Mouse (Mus musculus) frontal cortex, postnatal 10 days (tissue): Measurements from ENCODE around the gene 7420426K07Rik.
A peak's percentile ranks its signal among the peaks of the same experiment; 100 is the strongest.

Source experiments
- DNase-seq, 2 experiments: peaks; one replicate each; pipeline ENCODE4 v3.0.0; 2022; ENCODE audit warnings: low spot score in 2 of 2, mixed read lengths in 1 of 2

Gene 7420426K07Rik

DNA sequence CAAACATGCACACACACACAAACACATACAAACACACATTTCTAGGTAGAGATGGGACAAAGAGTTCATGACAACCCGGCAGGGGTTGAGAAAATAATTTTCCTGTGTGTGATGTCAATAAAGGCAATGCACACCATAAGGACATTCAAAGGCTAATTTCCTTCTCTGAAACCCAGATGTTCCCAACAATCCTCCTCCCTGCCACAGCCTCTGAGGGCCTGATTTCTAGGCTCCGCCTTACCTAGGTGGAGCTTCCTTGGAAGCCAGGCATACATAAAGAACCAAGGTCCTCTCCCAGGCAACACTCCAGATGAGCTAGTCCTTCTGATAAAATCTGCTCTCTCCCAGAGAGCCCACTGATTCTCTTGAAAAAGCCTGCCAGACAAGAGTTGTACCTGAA lies at the start of gene 7420426K07Rik:
TSS of gene 7420426K07Rik (plus strand) at position 301 of the 400 bp plus-strand sequence.
- no peak for DNase-seq

DNA sequence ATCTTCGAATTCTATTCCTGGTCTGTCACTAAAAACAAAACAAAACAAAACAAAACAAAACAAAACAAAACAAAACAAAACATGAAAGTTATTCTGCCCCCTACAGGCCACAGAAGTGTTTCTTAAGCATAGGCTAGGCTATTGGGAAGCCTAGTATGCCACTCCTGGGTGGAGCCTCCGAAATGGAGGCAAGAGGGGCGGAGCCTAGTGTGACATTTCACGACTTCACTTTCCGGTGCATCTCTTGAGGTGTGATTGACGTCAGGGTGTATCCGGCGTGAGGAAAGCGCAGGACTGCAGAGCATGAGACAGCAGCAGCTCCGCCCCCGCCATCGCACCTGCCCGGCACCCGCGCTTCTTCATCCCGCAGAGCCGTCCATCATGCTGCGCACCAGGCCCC lies 46.7 kb upstream of the 7420426K07Rik start, which contains the start of gene Prr23a2:
TSS of gene Prr23a2 (plus strand) at position 285 of the 400 bp plus-strand sequence.
- no peak for DNase-seq

DNA sequence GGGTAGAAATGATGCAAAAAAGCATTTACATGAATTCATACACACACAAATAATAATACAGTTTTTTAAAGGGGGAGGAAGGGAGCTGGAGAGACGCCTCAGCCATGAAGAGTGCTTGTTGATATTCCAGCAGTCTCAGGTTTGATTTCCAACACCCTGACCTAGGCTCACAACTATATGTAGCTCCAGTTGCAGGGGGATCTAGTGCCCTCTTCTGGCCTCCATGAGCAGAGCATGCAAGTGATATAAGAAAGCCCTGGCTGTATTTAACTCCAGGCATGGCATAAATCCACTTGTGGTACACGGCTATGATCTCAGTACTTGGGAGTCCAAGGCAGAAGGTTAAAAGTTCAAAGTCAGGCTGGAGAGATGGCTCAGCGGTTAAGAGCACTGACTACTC lies 39.5 kb upstream of the 7420426K07Rik start:
- DNase-seq, result no peak

DNA sequence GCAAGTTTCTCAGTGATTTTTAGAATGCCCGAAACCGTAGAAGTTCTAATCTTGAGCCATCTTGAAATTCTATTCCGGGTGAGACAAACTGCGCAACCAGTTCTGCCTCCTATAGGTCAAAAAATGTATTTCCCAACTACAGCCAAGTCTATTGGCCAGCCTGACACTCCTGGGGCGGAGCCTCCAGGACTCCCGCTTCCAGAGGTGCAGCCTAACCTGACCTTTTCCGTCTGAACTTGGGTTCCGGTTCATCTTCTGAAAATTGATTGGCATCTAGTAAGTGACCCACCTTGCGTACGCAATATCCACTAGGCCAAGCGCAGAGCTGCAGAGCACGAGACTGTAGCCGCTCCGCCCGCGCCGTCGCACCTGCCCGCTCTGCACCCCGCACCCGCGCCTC lies 38.3 kb upstream of the 7420426K07Rik start, which contains the start of gene Prr23a3:
TSS of gene Prr23a3 (plus strand) at position 197 of the 400 bp plus-strand sequence.
- DNase-seq, result no peak

DNA sequence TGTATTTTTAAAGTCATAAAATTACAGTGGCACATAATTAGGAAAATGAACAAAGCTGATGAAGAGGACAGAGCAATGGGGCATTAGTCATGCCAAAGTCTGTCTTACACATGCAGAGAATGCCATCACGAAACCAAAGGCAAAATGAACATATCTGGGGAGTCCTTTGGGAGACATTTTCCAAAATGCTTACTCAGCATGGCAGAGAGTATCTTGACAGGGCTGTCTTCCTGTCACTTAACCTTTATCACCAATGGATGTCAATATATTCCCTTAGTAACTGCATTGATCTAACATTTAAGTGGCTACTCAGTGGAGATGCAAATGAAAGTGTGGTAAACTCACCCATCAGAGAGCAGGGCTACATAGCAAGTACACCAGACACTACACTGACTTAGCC lies 1.4 kb upstream of the 7420426K07Rik start:
- DNase-seq, result no peak

DNA sequence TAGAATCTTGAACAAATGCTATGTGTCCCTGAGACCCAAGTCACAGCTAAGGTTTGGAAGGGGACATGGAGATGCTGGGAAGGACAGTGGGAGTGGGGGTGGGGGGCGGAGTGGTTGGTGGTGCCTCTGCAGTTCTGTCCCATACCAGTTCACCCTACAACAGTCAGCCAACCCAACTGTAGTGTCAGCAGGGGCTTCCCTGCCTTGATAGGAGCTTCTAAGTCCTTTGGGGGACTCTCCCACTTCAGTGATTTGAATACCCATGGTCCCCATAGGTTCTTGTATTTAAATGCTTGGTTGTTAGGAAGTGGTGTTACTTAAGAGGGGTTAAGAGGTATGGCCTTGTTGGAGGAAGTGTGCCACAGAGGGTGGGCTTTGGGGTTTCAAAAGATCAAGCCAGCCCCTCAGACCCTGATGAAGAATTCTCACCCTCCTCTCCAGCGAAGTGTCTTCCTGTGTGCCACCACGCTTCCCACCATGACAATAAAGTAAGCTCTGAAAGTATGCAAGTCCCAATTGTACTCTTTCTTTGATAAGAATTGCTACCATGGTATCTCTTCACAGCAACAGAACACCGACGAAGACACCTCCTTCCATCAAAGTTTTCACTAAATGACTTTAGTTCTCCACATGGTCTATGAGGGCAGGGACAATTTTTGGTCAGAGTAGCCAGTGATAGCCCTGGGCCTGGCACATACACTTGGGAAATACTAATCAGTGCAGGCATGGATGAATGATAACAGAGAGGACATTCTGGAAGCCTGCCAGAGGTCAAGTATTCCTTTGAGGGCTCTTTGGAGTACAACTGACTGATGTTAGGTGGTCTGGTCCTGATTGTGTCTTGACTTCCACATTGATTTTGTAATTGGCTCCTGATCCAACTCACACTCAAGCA lies 18.0 kb downstream of the 7420426K07Rik start:
- DNase-seq, result no peak

DNA sequence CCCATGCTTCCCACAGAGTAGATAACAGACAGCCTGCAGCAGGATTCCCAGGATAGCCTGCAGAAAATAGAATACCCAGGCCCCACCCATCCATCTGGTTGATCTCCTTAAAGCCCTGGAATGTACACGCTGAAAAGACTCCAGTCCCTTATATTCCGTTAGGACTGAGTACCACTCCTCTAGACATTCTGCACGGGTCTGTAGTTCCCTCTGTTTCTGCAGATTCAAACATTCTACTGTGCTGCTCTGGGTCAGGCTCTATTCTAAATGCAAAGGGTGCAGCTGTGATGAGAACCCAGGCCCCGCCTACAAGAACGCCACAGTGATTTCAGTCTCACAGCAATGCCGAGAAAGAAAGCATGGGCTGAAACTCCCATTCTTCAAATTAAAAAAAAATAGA lies 20.2 kb downstream of the 7420426K07Rik start:
- peak in 1 of 2 experiments; percentile 16 for DNase-seq

DNA sequence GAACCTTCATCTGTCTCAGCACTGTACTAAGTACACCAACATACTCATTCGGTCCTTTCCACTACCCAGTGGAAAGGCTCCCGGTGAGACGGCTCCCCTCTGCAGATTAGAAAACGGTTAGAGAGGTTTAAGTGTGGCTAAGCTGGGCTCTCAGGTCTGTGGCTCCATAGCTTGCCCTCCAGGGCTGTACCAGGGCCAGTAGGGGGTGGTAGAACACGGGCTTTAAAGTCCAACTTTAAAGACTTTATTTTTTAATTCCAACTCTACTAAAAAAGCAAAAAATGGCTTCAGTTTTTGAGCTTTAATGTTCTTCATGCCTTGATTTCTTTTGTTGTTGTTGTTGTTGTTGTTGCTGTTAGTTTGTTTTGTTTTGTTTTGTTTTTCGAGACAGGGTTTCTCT lies 21.3 kb downstream of the 7420426K07Rik start:
- no peak for DNase-seq

DNA sequence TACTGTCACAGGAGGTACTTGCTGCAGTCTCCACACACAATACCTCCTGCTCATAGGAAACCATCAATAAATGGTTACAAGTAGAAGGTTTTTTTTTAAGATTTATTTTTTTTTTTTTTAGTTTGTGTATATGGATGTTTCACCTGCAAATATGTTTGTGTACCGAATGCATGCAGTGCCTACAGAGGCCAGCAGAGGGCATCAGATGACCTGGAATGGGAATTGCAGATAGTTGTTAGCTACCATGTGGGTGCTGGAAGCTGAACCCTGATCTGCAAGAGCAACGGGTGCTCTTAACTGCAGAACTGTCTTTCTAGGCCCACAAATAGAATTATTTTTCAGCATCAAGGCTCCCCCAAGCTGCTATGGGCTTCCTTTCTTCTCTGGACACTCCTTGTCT lies 26.6 kb downstream of the 7420426K07Rik start:
- DNase-seq, result no peak

DNA sequence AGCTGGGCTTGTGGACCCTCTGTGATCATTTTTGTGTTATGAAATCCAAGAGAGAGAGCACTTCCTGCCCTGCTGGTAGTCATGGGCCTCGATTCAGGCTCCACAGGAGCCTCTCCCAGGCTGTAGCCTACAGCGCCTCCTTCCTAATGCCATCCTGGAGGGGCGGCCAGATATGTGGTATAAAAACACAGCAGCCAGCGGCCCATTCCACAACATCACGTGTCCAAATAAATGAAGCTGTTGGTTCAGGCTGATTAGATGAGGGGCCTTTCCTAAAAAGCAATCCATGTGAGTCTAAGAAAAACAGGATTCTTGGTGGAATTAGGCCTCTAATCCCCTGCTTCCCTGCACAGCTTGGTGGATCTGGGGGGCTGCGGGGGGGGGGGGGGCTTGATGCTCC lies 30.0 kb downstream of the 7420426K07Rik start:
- no peak for DNase-seq

DNA sequence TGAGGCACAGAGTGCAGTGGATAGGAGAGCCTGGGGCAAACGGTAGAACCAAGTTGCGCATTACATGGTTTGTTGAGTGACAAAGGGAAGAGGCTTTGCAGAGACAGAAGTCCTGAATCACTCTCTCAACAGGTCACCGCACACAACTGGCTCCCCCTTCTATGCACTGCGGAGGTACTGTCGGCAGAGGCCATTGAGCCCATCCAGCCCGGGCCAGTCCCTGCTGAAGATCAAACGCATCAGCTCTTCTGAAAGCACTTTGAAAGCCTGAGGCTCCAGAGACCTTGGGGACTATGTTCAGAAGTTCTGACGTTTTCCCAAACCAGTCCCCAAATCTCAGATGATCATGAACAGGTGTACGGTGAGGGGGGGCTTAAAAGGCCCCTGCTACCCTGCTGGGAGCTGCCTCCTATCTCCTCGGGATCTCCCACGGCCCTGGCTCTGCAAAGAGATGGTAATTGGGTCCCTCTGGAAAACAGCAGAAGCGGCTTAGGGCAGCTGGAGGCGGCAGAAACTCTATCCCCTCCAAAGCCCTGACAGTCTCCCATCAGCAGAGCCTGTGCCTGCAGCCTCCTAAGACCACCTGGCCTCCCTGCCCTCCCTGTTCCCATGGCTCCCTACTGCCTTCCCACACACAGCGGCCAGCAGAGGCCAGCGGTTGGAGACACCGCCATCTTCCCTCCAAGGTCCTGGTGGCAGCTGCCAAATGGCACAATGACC lies 32.4 kb downstream of the 7420426K07Rik start:
- DNase-seq, result no peak

DNA sequence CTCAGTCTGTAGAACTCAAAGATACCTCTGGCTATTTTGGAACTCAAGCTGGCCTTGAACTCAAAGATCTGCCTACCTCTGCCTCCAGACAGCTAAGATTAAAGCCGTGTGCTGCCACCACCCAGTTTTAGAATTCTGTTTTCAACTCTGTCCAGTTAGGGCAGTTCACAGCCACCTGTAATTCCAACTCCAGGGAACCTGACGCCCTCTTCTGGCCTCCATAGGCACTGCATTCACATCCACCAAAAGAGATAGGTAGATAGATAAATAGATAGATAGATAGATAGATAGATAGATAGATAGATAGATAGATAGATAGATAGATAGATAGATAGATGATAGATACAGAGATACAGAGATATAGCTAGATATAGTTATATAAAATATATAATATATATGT lies 36.4 kb downstream of the 7420426K07Rik start:
- DNase-seq, result no peak

DNA sequence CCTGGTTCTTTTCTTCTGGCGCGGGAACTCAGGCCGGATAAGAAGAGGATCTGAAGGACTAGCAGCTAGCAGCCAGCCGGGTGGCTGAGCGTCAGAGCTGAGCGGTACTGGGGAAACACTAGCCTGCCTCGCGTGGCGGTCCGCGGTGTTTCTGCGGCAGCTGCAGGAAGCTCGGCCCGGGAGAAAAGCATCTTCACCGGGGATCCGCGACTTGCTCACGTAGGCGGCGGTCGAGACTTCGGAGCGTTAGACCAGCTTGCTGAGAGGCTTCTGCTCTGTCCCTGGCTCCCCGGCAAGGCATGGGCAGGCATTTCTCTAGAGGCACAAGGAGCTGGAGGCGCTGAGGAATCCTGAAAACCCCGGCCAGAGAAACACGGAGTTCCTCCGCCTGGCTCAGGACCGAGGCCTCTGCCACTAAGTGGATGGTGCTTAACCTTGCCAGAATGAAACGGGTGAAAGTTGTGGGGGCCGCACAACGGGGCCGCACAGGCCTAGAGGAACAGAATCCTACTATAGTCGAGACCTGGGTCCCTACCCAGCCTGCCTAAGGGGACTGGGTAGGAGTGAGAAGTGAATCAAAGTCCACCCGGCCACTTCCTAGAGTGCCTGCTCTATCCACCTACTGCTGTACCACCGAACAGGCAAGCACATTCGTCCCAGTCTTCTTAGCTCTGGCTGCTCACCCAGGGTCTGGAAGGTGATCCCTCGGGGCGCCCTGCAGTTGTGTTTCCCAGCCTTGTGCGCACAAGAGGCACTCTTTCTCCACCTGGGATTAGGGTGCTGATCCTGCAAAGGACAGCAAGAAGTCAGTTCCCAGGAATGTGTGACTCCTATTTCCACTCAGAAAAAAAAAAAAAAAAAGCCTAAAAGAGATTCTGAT lies 49.5 kb downstream of the 7420426K07Rik start:
- peak in 1 of 2 experiments; percentile 41 for DNase-seq

DNA sequence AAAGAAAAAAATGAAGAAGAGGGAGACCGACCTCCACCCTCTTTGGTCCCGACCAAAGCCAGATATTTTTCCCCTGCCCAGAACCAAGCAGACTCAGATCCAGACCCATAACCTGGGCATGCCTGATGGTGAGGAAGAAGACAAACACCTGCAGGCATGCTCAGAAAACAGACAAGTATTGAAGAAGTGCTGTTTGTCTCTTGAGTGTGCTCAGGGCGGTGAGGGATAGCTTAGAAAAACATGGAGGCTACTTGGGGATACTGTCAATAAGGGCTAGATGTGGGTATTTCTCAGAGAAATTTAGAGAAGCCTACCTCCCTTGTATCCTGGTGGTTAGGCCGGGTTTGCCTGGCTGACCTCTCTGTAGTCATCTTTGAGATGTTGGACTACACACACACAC lies 50.4 kb downstream of the 7420426K07Rik start:
- DNase-seq, result no peak

DNA sequence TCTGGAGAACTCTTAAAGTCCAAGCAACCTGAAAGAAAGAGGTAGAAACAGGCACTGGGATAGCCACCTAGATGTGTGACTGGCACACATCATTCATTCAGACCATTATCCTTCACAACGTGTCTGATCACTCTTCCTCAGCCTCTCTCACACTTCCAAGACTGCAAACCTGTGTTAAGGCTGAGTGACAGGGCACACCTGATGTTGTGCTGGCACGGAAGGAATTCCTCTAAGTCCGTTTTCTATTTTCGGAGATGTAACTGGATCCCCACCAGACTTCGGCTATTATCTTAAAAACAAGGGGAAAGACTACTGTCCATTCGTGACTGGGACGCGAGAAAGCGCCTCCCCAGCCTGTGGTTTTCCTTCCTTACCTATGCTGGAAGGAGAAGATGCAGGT lies 50.9 kb downstream of the 7420426K07Rik start:
- no peak for DNase-seq
